Mouse (Mus musculus) E14TG2a.4 (cell line): ENCODE results near the gene Zfx.
A peak's percentile ranks its signal among the peaks of the same experiment; 100 is the strongest.

Source experiments
- H3K27me3 ChIP-seq: 2 replicates; pipeline ENCODE4 v1.6.1; 2014; ENCODE audit warnings: low read length, control low read depth; ENCODE audit not compliant: insufficient read depth
- H3K36me3 ChIP-seq: 2 replicates; pipeline ENCODE4 v1.6.1; 2014; ENCODE audit warnings: low read length, control low read depth; ENCODE audit not compliant: insufficient read depth
- H3K4me1 ChIP-seq: replicated peaks from 2 replicates; pipeline ENCODE4 v1.6.1; 2014; ENCODE audit warnings: low read depth, low read length, control low read depth
- H3K4me3 ChIP-seq: replicated peaks from 2 replicates; pipeline ENCODE4 v1.5.1; 2014; ENCODE audit warnings: mild to moderate bottlenecking, low read length
- H3K9me3 ChIP-seq: 2 replicates; pipeline ENCODE4 v1.6.1; 2014; ENCODE audit warnings: low read length, control low read depth
- CTCF ChIP-seq: conservative IDR thresholded peaks from 2 replicates; pipeline ENCODE4 v1.5.1; 2014; ENCODE audit warnings: low read length
- NANOG ChIP-seq: IDR thresholded peaks from 2 replicates; pipeline ENCODE4 v1.6.1; 2014; ENCODE audit warnings: borderline replicate concordance, low read length, mixed read lengths
- POU5F1 ChIP-seq: IDR thresholded peaks from 2 replicates; pipeline ENCODE4 v1.6.1; 2014; ENCODE audit warnings: low read length, borderline replicate concordance

Gene Zfx

GRCm38 (mm10) chrX:94123059-94123839, at the start of gene Zfx:
Gene Zfx, minus strand, starts transcription at chrX:94123702.
- H3K27me3 ChIP-seq: no peaks in the 10 kb centered on the region
- no peaks in the 10 kb centered on the region for H3K36me3 ChIP-seq
- peaks cover 22% of the 10 kb centered on the region for H3K4me1 ChIP-seq
- TF ChIP-seq NANOG: no peak
- TF ChIP-seq CTCF: no peak
- H3K4me3 ChIP-seq: peak within 1 kb of the TSS; percentile 82
- no peaks in the 10 kb centered on the region for H3K9me3 ChIP-seq

DNA sequence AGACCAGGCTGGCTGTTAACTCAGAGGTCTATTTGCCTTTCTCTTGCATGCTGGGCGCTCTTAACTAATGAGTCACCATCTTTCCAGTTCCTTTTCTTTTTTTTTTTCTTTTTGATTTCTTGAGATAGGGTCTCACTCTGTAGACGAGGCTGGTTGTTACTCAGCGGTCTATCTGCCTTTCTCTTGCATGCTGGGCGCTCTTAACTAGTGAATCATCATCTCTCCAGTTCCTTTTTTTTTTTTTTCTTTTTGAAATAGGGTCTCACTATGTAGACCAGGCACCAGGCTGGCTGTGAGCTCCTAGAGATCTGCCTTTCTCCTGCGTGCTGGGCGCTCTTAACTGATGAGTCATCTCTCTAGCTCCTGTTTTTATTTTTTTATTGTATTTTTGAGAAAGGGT, 45.8 kb upstream of the Zfx start:
- no peak overlapping the region for H3K4me3 ChIP-seq
- no peaks in the 10 kb centered on the region for H3K4me1 ChIP-seq
- no peaks in the 10 kb centered on the region for H3K36me3 ChIP-seq
- H3K27me3 ChIP-seq: no peaks in the 10 kb centered on the region
- no peak for TF ChIP-seq POU5F1
- no peak for TF ChIP-seq CTCF
- no peak for TF ChIP-seq NANOG
- no peaks in the 10 kb centered on the region for H3K9me3 ChIP-seq

GRCm38 (mm10) chrX:94152251-94152830, 28.8 kb upstream of the Zfx start:
- H3K36me3 ChIP-seq: no peaks in the 10 kb centered on the region
- H3K27me3 ChIP-seq: no peaks in the 10 kb centered on the region; the same call in 1 of the 2 replicates
- no peaks in the 10 kb centered on the region for H3K9me3 ChIP-seq
- H3K4me1 ChIP-seq: peaks cover 13% of the 10 kb centered on the region
- no peak overlapping the region for H3K4me3 ChIP-seq
- TF ChIP-seq NANOG (no peak), CTCF (no peak), POU5F1 (no peak)

GRCm38 (mm10) chrX:94150471-94150870, 27.0 kb upstream of the Zfx start:
- Histone ChIP-seq H3K27me3 (no peaks in the 10 kb centered on the region; the same call in 1 of the 2 replicates), H3K36me3 (no peaks in the 10 kb centered on the region), H3K4me3 (peak overlapping the region; percentile 45), H3K4me1 (peaks cover 13% of the 10 kb centered on the region), H3K9me3 (no peaks in the 10 kb centered on the region)
- no peak for TF ChIP-seq NANOG
- TF ChIP-seq CTCF: no peak
- no peak for TF ChIP-seq POU5F1

GRCm38 (mm10) chrX:94142004-94142771, 18.7 kb upstream of the Zfx start:
- Histone ChIP-seq H3K4me3 (no peak overlapping the region), H3K4me1 (0 out of 2 replicates have a peak, but pooled peaks cover 5% of the 10 kb centered on the region), H3K27me3 (no peaks in the 10 kb centered on the region), H3K9me3 (no peaks in the 10 kb centered on the region), H3K36me3 (no peaks in the 10 kb centered on the region)
- TF ChIP-seq CTCF (no peak), POU5F1 (no peak), NANOG (no peak)

GRCm38 (mm10) chrX:94140080-94140479, 16.6 kb upstream of the Zfx start:
- H3K4me1 ChIP-seq: 0 out of 2 replicates have a peak, but pooled peaks cover 5% of the 10 kb centered on the region
- H3K27me3 ChIP-seq: peaks cover 4% of the 10 kb centered on the region
- no peaks in the 10 kb centered on the region for H3K9me3 ChIP-seq
- TF ChIP-seq POU5F1 (no peak), NANOG (no peak), CTCF (no peak)
- H3K4me3 ChIP-seq: no peak overlapping the region
- no peaks in the 10 kb centered on the region for H3K36me3 ChIP-seq

GRCm38 (mm10) chrX:94138256-94138655, 14.8 kb upstream of the Zfx start:
- Histone ChIP-seq H3K27me3 (peaks cover 5% of the 10 kb centered on the region), H3K9me3 (no peaks in the 10 kb centered on the region), H3K4me3 (no peak overlapping the region), H3K36me3 (no peaks in the 10 kb centered on the region), H3K4me1 (peaks cover 8% of the 10 kb centered on the region; the same call in 1 of the 2 replicates)
- TF ChIP-seq NANOG: no peak
- no peak for TF ChIP-seq POU5F1
- no peak for TF ChIP-seq CTCF

- peaks cover 8% of the 10 kb centered on the region; the same call in 1 of the 2 replicates for H3K4me1 ChIP-seq
- H3K27me3 ChIP-seq: peaks cover 13% of the 10 kb centered on the region
- no peaks in the 10 kb centered on the region for H3K36me3 ChIP-seq
- no peak for TF ChIP-seq POU5F1
- no peak for TF ChIP-seq CTCF
- TF ChIP-seq NANOG: no peak
- no peaks in the 10 kb centered on the region for H3K9me3 ChIP-seq
- H3K4me3 ChIP-seq: no peak overlapping the region
Measured at GRCm38 (mm10) chrX:94135084-94135483, 11.6 kb upstream of the Zfx start.
